Mouse (Mus musculus) right cerebral cortex, postnatal 25 days (tissue): Measurements from ENCODE around the gene Neil3.
"Not testable (repeated sequence)": the region's sequence is repeated elsewhere in the genome, so short reads cannot be mapped to it uniquely, and the experiment has no call there.

Source experiments
- DNase-seq: peaks from one replicate; pipeline ENCODE4 v3.0.0; 2022

Neil3 gene

GRCm38 (mm10) chr8:53638495-53639171 is at the start of gene Neil3:
Neil3 (minus strand) TSS chr8:53639065.
- DNase-seq, result peak; percentile 15

- peak; percentile 72 for DNase-seq
These were observed 42.0 kb upstream of the Neil3 start for GRCm38 (mm10) chr8:53680846-53681245.

- peak; percentile 31 for DNase-seq
These were observed 25.1 kb upstream of the Neil3 start for GRCm38 (mm10) chr8:53663946-53664345.

- DNase-seq, result no peak
These were observed 22.6 kb upstream of the Neil3 start for GRCm38 (mm10) chr8:53661436-53661835.

- DNase-seq, result no peak
These were observed 8.2 kb downstream of the Neil3 start for GRCm38 (mm10) chr8:53630618-53631017.

GRCm38 (mm10) chr8:53628864-53629415 is 9.9 kb downstream of the Neil3 start:
- no peak for DNase-seq

- DNase-seq, result no peak
These were observed 15.4 kb downstream of the Neil3 start for GRCm38 (mm10) chr8:53623425-53623824.

GRCm38 (mm10) chr8:53619196-53619595 is 19.7 kb downstream of the Neil3 start:
- no peak for DNase-seq

- no peak for DNase-seq
These were observed 24.6 kb downstream of the Neil3 start for GRCm38 (mm10) chr8:53614288-53614646.

GRCm38 (mm10) chr8:53613577-53614287 is 25.1 kb downstream of the Neil3 start:
- no peak for DNase-seq

GRCm38 (mm10) chr8:53612297-53612696 is 26.6 kb downstream of the Neil3 start:
- no peak for DNase-seq

GRCm38 (mm10) chr8:53607040-53607439 is 31.8 kb downstream of the Neil3 start:
- DNase-seq, result no peak

- no peak for DNase-seq
These were observed 34.0 kb downstream of the Neil3 start for GRCm38 (mm10) chr8:53604906-53605305.

GRCm38 (mm10) chr8:53603672-53604071 is 35.2 kb downstream of the Neil3 start:
- no peak for DNase-seq

GRCm38 (mm10) chr8:53600826-53601225 is 38.0 kb downstream of the Neil3 start:
- no peak for DNase-seq

GRCm38 (mm10) chr8:53600025-53600811 is 38.6 kb downstream of the Neil3 start:
- DNase-seq, result no peak

GRCm38 (mm10) chr8:53598101-53598500 is 40.8 kb downstream of the Neil3 start:
- DNase-seq, result no peak

- DNase-seq, result no peak
These were observed 47.1 kb downstream of the Neil3 start for GRCm38 (mm10) chr8:53591777-53592176.

GRCm38 (mm10) chr8:53573600-53573999 is 65.3 kb downstream of the Neil3 start:
- DNase-seq, result no peak

- no peak for DNase-seq
These were observed 72.6 kb downstream of the Neil3 start for GRCm38 (mm10) chr8:53566223-53566622.

GRCm38 (mm10) chr8:53562441-53563040 is 76.3 kb downstream of the Neil3 start:
- no peak for DNase-seq

- no peak for DNase-seq
These were observed 99.3 kb downstream of the Neil3 start for GRCm38 (mm10) chr8:53539585-53539984.

- DNase-seq, result not testable (repeated sequence)
These were observed 100.8 kb downstream of the Neil3 start for GRCm38 (mm10) chr8:53538049-53538448.
